Mouse (Mus musculus) brain, embryonic 14.5 days (tissue): ENCODE data around the gene Paqr3. TPM values are rescaled to one million over a fixed set of nuclear protein-coding genes. Genes with fewer than 3 reads are reported as not detected.

Experiments used
- DNase-seq: peaks from one replicate; pipeline ENCODE4 v3.0.0-alpha.2; 2011; ENCODE audit warnings: low read depth
- CTCF ChIP-seq: fragments of 200-500 bp; IDR thresholded peaks from 2 replicates; pipeline ENCODE4 v1.5.1; 2012; ENCODE audit warnings: inconsistent platforms, mild to moderate bottlenecking, moderate library complexity, borderline replicate concordance; ENCODE audit not compliant: insufficient read depth, insufficient read length; ENCODE audit errors: extremely low read depth
- POLR2A ChIP-seq: fragments of 200-500 bp; IDR thresholded peaks from 2 replicates; pipeline ENCODE4 v1.6.1; 2012; ENCODE audit warnings: mild to moderate bottlenecking, inconsistent platforms, borderline replicate concordance; ENCODE audit not compliant: poor library complexity, insufficient read depth, insufficient read length, severe bottlenecking; ENCODE audit errors: extremely low read depth
- polyA plus RNA-seq: library from polyadenylated mRNA; depleted of rRNA; stranded (reverse); fragments of >200 nt; gene quantifications from 2 replicates; pipeline ENCODE4 v1.2.3, GENCODE M21; 2012; rRNA removed

Paqr3 gene
- polyA plus RNA-seq, 1 experiment = 33.9 TPM

DNA sequence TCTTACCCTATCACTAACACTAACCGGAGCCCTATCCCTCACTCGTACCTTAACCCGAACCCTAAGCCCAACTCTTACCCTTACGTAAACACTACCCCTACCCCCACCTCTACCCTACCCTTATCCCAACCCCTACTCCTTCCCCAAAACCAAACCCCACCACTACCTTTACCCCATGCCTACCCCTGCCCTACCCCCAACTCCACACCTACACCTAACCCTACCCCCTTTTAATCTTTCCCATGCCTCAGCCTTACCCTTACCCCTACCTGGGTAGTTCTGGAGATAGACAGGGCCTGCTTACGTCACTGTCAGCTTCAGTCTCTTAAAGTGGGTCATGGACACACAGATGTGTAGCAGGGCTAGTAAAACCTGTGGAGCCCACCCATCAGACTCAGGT, 62.5 kb downstream of the Paqr3 start:
- DNase-seq = no peak
- TF ChIP-seq POLR2A (no peak), CTCF (no peak)

DNA sequence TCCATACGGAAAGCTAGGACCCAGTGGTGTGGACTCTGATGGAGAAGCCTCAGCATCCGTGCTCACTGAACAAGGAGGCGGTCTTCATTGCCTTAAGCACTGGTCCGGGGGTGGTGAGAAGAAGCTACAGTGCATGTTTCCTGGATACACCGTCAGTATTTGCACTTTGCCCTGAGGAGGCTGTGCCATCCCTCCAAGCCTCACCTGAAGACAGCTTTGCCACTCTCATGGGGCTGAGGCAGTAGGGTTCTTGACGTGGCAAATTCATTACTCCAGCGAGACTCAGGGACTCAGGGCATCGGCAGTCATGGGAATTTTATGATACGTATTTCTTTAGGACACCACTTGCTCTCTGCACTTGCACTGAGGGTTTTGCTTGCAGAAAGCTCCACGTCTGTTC, 64.7 kb downstream of the Paqr3 start:
- no peak for DNase-seq
- TF ChIP-seq CTCF (no peak), POLR2A (no peak)

DNA sequence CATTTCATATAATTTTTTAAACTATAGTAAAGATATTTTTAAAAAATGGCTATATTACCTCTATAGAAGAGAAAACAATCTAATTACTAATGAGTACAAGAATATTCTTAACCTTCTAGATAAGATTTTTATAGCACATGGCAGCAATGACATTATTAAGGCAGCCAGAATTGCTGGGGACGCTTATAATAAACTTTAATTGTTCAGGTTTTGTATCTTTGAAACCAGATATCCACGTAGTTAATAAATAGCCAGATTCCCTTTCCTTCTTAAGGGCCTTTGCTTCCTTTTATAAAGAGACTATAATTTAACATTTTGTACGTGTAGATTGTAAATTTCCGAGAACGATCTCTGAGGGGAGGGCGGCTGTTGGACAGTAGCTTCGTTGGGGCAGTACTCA, 66.1 kb downstream of the Paqr3 start:
- TF ChIP-seq POLR2A = no peak
- TF ChIP-seq CTCF = no peak

More for the DNA sequence above, 66.1 kb downstream of the Paqr3 start:
- DNase-seq = no peak

Other genes with a start within 250 kb of the Paqr3 start
- gene Bmp2k, start 113.9 kb downstream of the Paqr3 start, polyA plus RNA-seq = 8.7 and 12.8 TPM in 2 replicates